Mouse (Mus musculus) ES-CJ7 (cell line): ENCODE data around the gene Gm20696.

Experiments
- DNase-seq: peaks from one replicate; pipeline ENCODE4 v3.0.0; 2011; ENCODE audit warnings: low read depth, low spot score

Gm20696 gene

GRCm38 (mm10) chr6:99441100-99441499, 225.5 kb downstream of the Gm20696 start:
- DNase-seq, result no peak

- DNase-seq, result no peak
Observed at GRCm38 (mm10) chr6:99440606-99441005, 226.0 kb downstream of the Gm20696 start.

GRCm38 (mm10) chr6:99439878-99440361, 226.7 kb downstream of the Gm20696 start:
- DNase-seq, result no peak

- DNase-seq, result no peak
Observed at GRCm38 (mm10) chr6:99439214-99439877, 227.3 kb downstream of the Gm20696 start.

- DNase-seq, result no peak
Observed at GRCm38 (mm10) chr6:99436371-99436770, 230.2 kb downstream of the Gm20696 start.

- DNase-seq, result no peak
Observed at GRCm38 (mm10) chr6:99435140-99435539, 231.5 kb downstream of the Gm20696 start.

GRCm38 (mm10) chr6:99433006-99433405, 233.6 kb downstream of the Gm20696 start:
- no peak for DNase-seq

- DNase-seq, result no peak
Observed at GRCm38 (mm10) chr6:99431941-99432340, 234.7 kb downstream of the Gm20696 start.

- no peak for DNase-seq
Observed at GRCm38 (mm10) chr6:99430560-99430959, 236.0 kb downstream of the Gm20696 start.

GRCm38 (mm10) chr6:99429378-99430131, 237.0 kb downstream of the Gm20696 start:
- no peak for DNase-seq

- DNase-seq, result no peak
Observed at GRCm38 (mm10) chr6:99428961-99429360, 237.6 kb downstream of the Gm20696 start.

GRCm38 (mm10) chr6:99427301-99427700, 239.3 kb downstream of the Gm20696 start:
- no peak for DNase-seq

GRCm38 (mm10) chr6:99425044-99425443, 241.6 kb downstream of the Gm20696 start:
- DNase-seq, result no peak

- no peak for DNase-seq
Observed at GRCm38 (mm10) chr6:99420666-99421065, 245.9 kb downstream of the Gm20696 start.

GRCm38 (mm10) chr6:99412598-99412997, 254.0 kb downstream of the Gm20696 start:
- no peak for DNase-seq

- no peak for DNase-seq
Observed at GRCm38 (mm10) chr6:99409602-99410001, 257.0 kb downstream of the Gm20696 start.

- DNase-seq, result no peak
Observed at GRCm38 (mm10) chr6:99408880-99409279, 257.7 kb downstream of the Gm20696 start.

- no peak for DNase-seq
Observed at GRCm38 (mm10) chr6:99403755-99404390, 262.7 kb downstream of the Gm20696 start.

GRCm38 (mm10) chr6:99402941-99403340, 263.7 kb downstream of the Gm20696 start:
- no peak for DNase-seq

GRCm38 (mm10) chr6:99402370-99402769, 264.2 kb downstream of the Gm20696 start:
- no peak for DNase-seq

- DNase-seq, result no peak
Observed at GRCm38 (mm10) chr6:99401801-99402200, 264.8 kb downstream of the Gm20696 start.

GRCm38 (mm10) chr6:99401211-99401610, 265.4 kb downstream of the Gm20696 start:
- DNase-seq, result no peak
